Mouse (Mus musculus): ENCODE results near the gene Ifih1. TPM values are rescaled to one million over a fixed set of nuclear protein-coding genes. Genes with fewer than 3 reads are reported as not detected.

The Ifih1 gene
- polyA plus RNA-seq, 1 experiment from 2014 or later = 0.87 TPM

DNA sequence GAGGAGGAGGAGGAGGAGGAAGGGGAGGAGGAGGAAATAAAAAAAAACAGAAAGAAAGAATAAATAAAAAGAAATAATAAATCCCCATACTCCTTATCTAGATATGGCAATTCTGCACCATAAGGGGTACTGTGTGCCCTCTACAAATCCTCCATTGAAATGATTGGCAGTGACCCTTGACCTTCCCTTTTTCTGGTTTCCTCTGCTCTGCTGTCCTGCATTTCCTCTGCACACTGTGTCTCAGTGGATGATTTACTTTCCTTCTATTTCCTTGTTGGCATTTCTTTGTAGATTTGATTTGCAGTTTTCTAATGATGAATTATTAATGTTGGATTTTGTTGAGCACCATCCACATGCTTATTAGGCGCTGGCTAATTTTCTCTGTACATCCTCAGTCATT is 81.4 kb downstream of the Ifih1 start:
- no peak overlapping the region for H3K4me2 ChIP-seq (ENCODE audit: low read depth, low read length)
- no peaks in the 10 kb centered on the region for H3K36me3 ChIP-seq (replicated peaks; ENCODE audit: control insufficient read depth, insufficient read depth, low read depth, low read length)
- 88% methylated on average over 1 of the region's 1 CpGs for WGBS
- no peaks in the 10 kb centered on the region for H3K9me3 ChIP-seq (replicated peaks; ENCODE audit: control insufficient read depth, low read length)
- H3K4me3 ChIP-seq (ENCODE audit: low read depth, low read length) = no peak overlapping the region
- ATAC-seq (replicated peaks; ENCODE audit: insufficient number of reproducible peaks, low FRiP score, low TSS enrichment, low read depth) = no peak
- H3K4me1 ChIP-seq (ENCODE audit: control insufficient read depth, insufficient read depth, low read length) = no peaks in the 10 kb centered on the region
- no peak overlapping the region for H3K27ac ChIP-seq (replicated peaks; ENCODE audit: low read depth, low read length)
- H3K9ac ChIP-seq (replicated peaks; ENCODE audit: low read length) = no peak overlapping the region
- H3K27me3 ChIP-seq (ENCODE audit: control insufficient read depth, insufficient read depth, low read length) = no peaks in the 10 kb centered on the region
- DNase-seq (ENCODE audit: low spot score) = no peak

DNA sequence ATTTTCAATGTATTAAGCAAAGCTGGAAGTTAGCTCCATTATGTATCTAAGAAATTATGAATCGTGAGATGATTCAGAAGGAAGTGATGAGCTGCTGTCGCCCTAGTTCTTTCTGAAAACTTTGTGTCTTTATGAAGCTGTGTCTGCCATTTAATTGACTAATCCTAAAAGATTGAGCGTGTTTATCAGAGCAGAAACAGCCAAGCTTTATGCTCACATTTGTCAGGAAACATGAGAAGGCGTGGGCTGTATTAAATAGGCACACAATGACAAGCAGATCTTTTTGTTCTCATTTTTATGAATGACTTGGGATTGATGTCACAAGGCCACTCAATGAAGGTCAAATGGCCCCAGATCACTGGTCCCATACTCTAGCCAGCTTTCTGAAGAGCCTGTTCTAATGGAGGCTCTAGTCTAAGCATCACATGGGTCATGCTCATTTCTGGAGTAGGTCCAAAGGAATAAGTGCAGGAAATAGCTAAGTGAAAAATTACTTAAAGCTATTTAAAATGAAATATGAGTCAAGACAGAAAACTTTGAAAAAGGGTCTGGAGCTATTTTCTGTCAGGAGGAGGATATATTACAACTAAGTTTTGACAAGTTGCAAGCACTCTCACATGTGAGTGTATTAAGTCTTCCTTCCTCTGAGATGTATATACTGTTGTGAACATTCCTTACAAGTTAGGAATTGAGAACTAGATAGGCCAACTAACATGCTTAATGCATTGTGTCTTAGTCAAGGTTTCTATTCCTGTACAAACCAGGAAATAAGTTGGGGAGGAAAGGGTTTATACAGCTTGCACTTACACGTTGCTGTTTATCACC is 83.2 kb downstream of the Ifih1 start:
- H3K9me3 ChIP-seq (replicated peaks; ENCODE audit: control insufficient read depth, low read length) = no peaks in the 10 kb centered on the region
- 70% methylated on average over 5 of the region's 5 CpGs for WGBS
- no peak for ATAC-seq (replicated peaks; ENCODE audit: insufficient number of reproducible peaks, low FRiP score, low TSS enrichment, low read depth)
- H3K27ac ChIP-seq (replicated peaks; ENCODE audit: low read depth, low read length) = no peak overlapping the region
- H3K4me3 ChIP-seq (ENCODE audit: low read depth, low read length) = no peak overlapping the region
- no peaks in the 10 kb centered on the region for H3K36me3 ChIP-seq (replicated peaks; ENCODE audit: control insufficient read depth, insufficient read depth, low read depth, low read length)
- no peaks in the 10 kb centered on the region for H3K4me1 ChIP-seq (ENCODE audit: control insufficient read depth, insufficient read depth, low read length)
- no peak overlapping the region for H3K9ac ChIP-seq (replicated peaks; ENCODE audit: low read length)
- H3K4me2 ChIP-seq (ENCODE audit: low read depth, low read length) = no peak overlapping the region
- DNase-seq (ENCODE audit: low spot score) = no peak
- no peaks in the 10 kb centered on the region for H3K27me3 ChIP-seq (ENCODE audit: control insufficient read depth, insufficient read depth, low read length)

- no peak overlapping the region for H3K27ac ChIP-seq (replicated peaks; ENCODE audit: low read depth, low read length)
- ATAC-seq (replicated peaks; ENCODE audit: insufficient number of reproducible peaks, low FRiP score, low TSS enrichment, low read depth) = no peak
- no peaks in the 10 kb centered on the region for H3K27me3 ChIP-seq (ENCODE audit: control insufficient read depth, insufficient read depth, low read length)
- H3K4me1 ChIP-seq (ENCODE audit: control insufficient read depth, insufficient read depth, low read length) = no peaks in the 10 kb centered on the region
- H3K4me2 ChIP-seq (ENCODE audit: low read depth, low read length) = no peak overlapping the region
- 65% methylated on average over 2 of the region's 2 CpGs for WGBS
- no peaks in the 10 kb centered on the region for H3K9me3 ChIP-seq (replicated peaks; ENCODE audit: control insufficient read depth, low read length)
- H3K4me3 ChIP-seq (ENCODE audit: low read depth, low read length) = no peak overlapping the region
- DNase-seq (ENCODE audit: low spot score) = no peak
- no peaks in the 10 kb centered on the region for H3K36me3 ChIP-seq (replicated peaks; ENCODE audit: control insufficient read depth, insufficient read depth, low read depth, low read length)
- no peak overlapping the region for H3K9ac ChIP-seq (replicated peaks; ENCODE audit: low read length)
Observed at GRCm38 (mm10) chr2:62557417-62557816, 88.6 kb downstream of the Ifih1 start.

- Histone ChIP-seq H3K27ac (replicated peaks; ENCODE audit: low read depth, low read length) (no peak overlapping the region), H3K4me3 (ENCODE audit: low read depth, low read length) (no peak overlapping the region), H3K9ac (replicated peaks; ENCODE audit: low read length) (no peak overlapping the region), H3K4me2 (ENCODE audit: low read depth, low read length) (no peak overlapping the region), H3K9me3 (replicated peaks; ENCODE audit: control insufficient read depth, low read length) (no peaks in the 10 kb centered on the region), H3K36me3 (replicated peaks; ENCODE audit: control insufficient read depth, insufficient read depth, low read depth, low read length) (no peaks in the 10 kb centered on the region), H3K4me1 (ENCODE audit: control insufficient read depth, insufficient read depth, low read length) (no peaks in the 10 kb centered on the region), H3K27me3 (ENCODE audit: control insufficient read depth, insufficient read depth, low read length) (no peaks in the 10 kb centered on the region)
- ATAC-seq (replicated peaks; ENCODE audit: insufficient number of reproducible peaks, low FRiP score, low TSS enrichment, low read depth) (no peak), DNase-seq (ENCODE audit: low spot score) (no peak)
- WGBS = 94% methylated on average over 9 of the region's 9 CpGs
Observed at GRCm38 (mm10) chr2:62556349-62556748, 89.7 kb downstream of the Ifih1 start.

- H3K9me3 ChIP-seq (replicated peaks; ENCODE audit: control insufficient read depth, low read length) = no peaks in the 10 kb centered on the region
- no peak for ATAC-seq (replicated peaks; ENCODE audit: insufficient number of reproducible peaks, low FRiP score, low TSS enrichment, low read depth)
- no peaks in the 10 kb centered on the region for H3K27me3 ChIP-seq (ENCODE audit: control insufficient read depth, insufficient read depth, low read length)
- DNase-seq (ENCODE audit: low spot score) = no peak
- no peaks in the 10 kb centered on the region for H3K36me3 ChIP-seq (replicated peaks; ENCODE audit: control insufficient read depth, insufficient read depth, low read depth, low read length)
- H3K4me3 ChIP-seq (ENCODE audit: low read depth, low read length) = no peak overlapping the region
- H3K9ac ChIP-seq (replicated peaks; ENCODE audit: low read length) = no peak overlapping the region
- H3K4me2 ChIP-seq (ENCODE audit: low read depth, low read length) = no peak overlapping the region
- no peak overlapping the region for H3K27ac ChIP-seq (replicated peaks; ENCODE audit: low read depth, low read length)
- H3K4me1 ChIP-seq (ENCODE audit: control insufficient read depth, insufficient read depth, low read length) = no peaks in the 10 kb centered on the region
- WGBS = 85% methylated on average over 3 of the region's 3 CpGs
Observed at GRCm38 (mm10) chr2:62549659-62550058, 96.4 kb downstream of the Ifih1 start.

DNA sequence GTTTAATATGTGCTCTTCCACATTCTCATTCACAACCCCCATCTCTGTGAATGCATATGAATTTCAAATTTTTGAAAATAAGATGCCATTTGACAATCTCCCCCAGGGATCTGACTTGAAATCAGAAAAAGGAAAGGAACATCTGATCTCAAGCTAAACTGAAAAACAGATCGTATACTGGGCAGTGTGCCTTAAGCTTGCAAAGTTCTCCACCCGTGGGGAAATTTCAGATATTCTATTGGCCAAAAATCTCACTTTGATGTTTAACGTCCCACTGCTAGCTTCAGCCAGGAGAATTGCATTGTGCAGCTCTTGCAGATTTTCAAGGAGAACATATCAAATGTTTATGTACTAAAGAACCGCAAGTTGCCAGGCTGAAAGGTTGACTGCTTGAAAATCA is 96.9 kb downstream of the Ifih1 start:
- Histone ChIP-seq H3K9me3 (replicated peaks; ENCODE audit: control insufficient read depth, low read length) (no peaks in the 10 kb centered on the region), H3K4me1 (ENCODE audit: control insufficient read depth, insufficient read depth, low read length) (no peaks in the 10 kb centered on the region), H3K4me3 (ENCODE audit: low read depth, low read length) (no peak overlapping the region), H3K36me3 (replicated peaks; ENCODE audit: control insufficient read depth, insufficient read depth, low read depth, low read length) (no peaks in the 10 kb centered on the region), H3K27me3 (ENCODE audit: control insufficient read depth, insufficient read depth, low read length) (no peaks in the 10 kb centered on the region), H3K9ac (replicated peaks; ENCODE audit: low read length) (no peak overlapping the region), H3K4me2 (ENCODE audit: low read depth, low read length) (no peak overlapping the region), H3K27ac (replicated peaks; ENCODE audit: low read depth, low read length) (no peak overlapping the region)
- WGBS = 82% methylated on average over 4 of the region's 4 CpGs
- ATAC-seq (replicated peaks; ENCODE audit: insufficient number of reproducible peaks, low FRiP score, low TSS enrichment, low read depth) (no peak), DNase-seq (ENCODE audit: low spot score) (no peak)

DNA sequence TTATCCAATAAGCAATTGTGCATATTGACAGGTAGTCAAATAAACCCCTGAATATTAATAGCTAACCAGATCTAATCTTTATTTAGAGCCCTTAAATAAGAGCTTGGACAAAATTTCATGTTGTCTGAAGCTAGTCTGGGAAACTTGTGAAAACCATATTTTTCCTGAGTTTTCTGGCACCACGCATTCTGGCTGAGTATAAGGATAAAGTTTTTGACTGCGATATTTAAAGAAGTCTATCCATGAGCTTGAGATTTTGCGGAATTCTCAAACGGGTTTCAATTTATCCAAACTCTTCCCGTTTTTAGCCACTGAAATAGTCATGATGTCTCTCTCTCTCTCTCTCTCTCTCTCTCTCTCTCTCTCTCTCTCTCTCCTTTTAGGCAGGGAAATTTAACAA is 98.0 kb downstream of the Ifih1 start:
- no peak overlapping the region for H3K27ac ChIP-seq (replicated peaks; ENCODE audit: low read depth, low read length)
- ATAC-seq (replicated peaks; ENCODE audit: insufficient number of reproducible peaks, low FRiP score, low TSS enrichment, low read depth) (no peak), DNase-seq (ENCODE audit: low spot score) (no peak)
- no peaks in the 10 kb centered on the region for H3K4me1 ChIP-seq (ENCODE audit: control insufficient read depth, insufficient read depth, low read length)
- H3K4me2 ChIP-seq (ENCODE audit: low read depth, low read length) = no peak overlapping the region
- WGBS = 94% methylated on average over 5 of the region's 5 CpGs
- H3K27me3 ChIP-seq (ENCODE audit: control insufficient read depth, insufficient read depth, low read length) = no peaks in the 10 kb centered on the region
- H3K9ac ChIP-seq (replicated peaks; ENCODE audit: low read length) = no peak overlapping the region
- no peaks in the 10 kb centered on the region for H3K36me3 ChIP-seq (replicated peaks; ENCODE audit: control insufficient read depth, insufficient read depth, low read depth, low read length)
- no peaks in the 10 kb centered on the region for H3K9me3 ChIP-seq (replicated peaks; ENCODE audit: control insufficient read depth, low read length)
- H3K4me3 ChIP-seq (ENCODE audit: low read depth, low read length) = no peak overlapping the region
